Mouse (Mus musculus): Measurements from ENCODE around the gene Reps1.

Gene Reps1

GRCm38 (mm10) chr10:18142231-18142630 is 86.6 kb downstream of the Reps1 start:
- DNase-seq, result no peak

- DNase-seq, result no peak
Measured at GRCm38 (mm10) chr10:18147224-18147623, 91.6 kb downstream of the Reps1 start.

GRCm38 (mm10) chr10:18162435-18162971 is 106.8 kb downstream of the Reps1 start:
- DNase-seq, result no peak
